Mouse (Mus musculus) testis, adult 2 months (tissue): ENCODE data around the gene Etl4. TPM values are rescaled to one million over a fixed set of nuclear protein-coding genes. Genes with fewer than 3 reads are reported as not detected.

Experiments
- H3K27ac ChIP-seq: fragments of 200-500 bp; 2 replicates; pipeline ENCODE4 v1.5.1; 2012; ENCODE audit warnings: low read depth, low read length; ENCODE audit not compliant: control insufficient read depth, insufficient read depth
- H3K27me3 ChIP-seq: fragments of 200-500 bp; 2 replicates; pipeline ENCODE4 v1.6.1; 2012; ENCODE audit warnings: mild to moderate bottlenecking, low read length, moderate library complexity; ENCODE audit not compliant: control insufficient read depth, insufficient read depth
- H3K36me3 ChIP-seq: fragments of 200-500 bp; 2 replicates; pipeline ENCODE4 v1.6.1; 2012; ENCODE audit warnings: mild to moderate bottlenecking, low read length; ENCODE audit not compliant: control insufficient read depth, insufficient read depth
- H3K4me1 ChIP-seq: fragments of 200-500 bp; 2 replicates; pipeline ENCODE4 v1.6.1; 2012; ENCODE audit warnings: low read length; ENCODE audit not compliant: control insufficient read depth, insufficient read depth
- H3K4me3 ChIP-seq: fragments of 200-500 bp; 2 replicates; pipeline ENCODE4 v1.5.1; 2012; ENCODE audit warnings: low read depth, mild to moderate bottlenecking, low read length, moderate library complexity, mixed read lengths; ENCODE audit not compliant: control insufficient read depth
- CTCF ChIP-seq: fragments of 200-500 bp; IDR thresholded peaks from 2 replicates; pipeline ENCODE4 v1.5.1; 2012; ENCODE audit warnings: low read depth, mild to moderate bottlenecking, inconsistent platforms, low read length, moderate library complexity; ENCODE audit not compliant: control insufficient read depth, insufficient read depth, insufficient replicate concordance
- POLR2A ChIP-seq: fragments of 200-500 bp; IDR thresholded peaks from 2 replicates; pipeline ENCODE4 v1.6.1; 2012; ENCODE audit warnings: low read depth, mild to moderate bottlenecking, inconsistent platforms, low read length, moderate library complexity; ENCODE audit not compliant: control insufficient read depth
- polyA plus RNA-seq: library from polyadenylated mRNA; depleted of rRNA; stranded (reverse); fragments of >200 nt; gene quantifications from 2 replicates; pipeline ENCODE4 v1.2.3, GENCODE M21; 2012

The Etl4 gene
- polyA plus RNA-seq, 1 experiment: 16.3 TPM

DNA sequence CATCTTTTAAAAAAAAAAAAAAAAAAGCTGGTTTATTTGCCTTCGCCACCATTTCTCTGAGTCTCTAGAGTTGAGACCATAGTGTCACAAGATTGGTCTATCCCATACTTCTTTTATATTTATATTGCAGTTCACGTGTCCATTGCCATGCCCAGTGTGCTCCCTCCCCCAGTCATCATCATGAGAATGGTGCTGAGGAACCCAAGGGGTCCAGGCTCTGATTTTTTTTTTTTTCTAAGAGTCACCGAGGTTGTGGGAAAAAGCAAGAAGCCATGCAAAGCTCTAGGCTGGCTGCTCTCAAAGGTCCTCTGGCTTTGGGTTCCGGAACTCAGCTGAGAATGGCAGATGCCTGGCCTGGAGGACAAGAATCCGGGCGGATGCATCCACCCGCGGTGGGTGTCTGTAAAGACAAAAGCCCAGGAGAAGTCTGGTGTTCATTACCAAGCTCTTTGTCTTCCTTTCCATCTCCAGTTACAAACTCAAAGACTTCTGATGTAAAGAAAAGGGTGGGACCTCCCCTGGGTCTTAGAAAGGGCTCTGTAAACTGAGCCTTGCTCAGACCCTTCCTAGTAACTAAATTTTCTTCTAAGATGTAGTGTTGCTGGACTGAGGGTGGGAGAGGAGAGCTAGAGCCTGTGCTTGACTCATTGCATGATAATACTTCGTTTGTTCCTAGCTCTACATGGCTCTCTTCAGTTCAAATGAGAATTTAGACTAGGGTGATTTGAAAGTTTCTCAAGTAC lies 745.2 kb downstream of the Etl4 start:
- no peaks in the 10 kb centered on the region for H3K27me3 ChIP-seq
- TF ChIP-seq CTCF: no peak
- TF ChIP-seq POLR2A: no peak
- H3K4me3 ChIP-seq: no peak overlapping the region
- H3K36me3 ChIP-seq: no peaks in the 10 kb centered on the region
- no peaks in the 10 kb centered on the region for H3K4me1 ChIP-seq
- H3K27ac ChIP-seq: no peak overlapping the region

DNA sequence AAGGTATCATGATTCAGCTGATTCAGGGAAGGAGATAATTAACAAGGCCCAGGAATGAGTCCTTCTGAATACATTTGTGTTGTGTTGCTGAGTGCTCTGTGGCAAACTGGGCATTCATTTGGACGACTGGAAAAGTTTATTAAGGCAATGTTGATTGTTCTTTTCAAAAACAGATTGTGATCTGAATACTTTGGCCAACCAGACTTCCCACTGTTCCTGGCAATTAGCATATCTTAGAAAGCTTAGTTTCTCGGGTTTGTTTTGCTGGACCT lies 745.7 kb downstream of the Etl4 start:
- Histone ChIP-seq H3K36me3 (no peaks in the 10 kb centered on the region), H3K27ac (no peak overlapping the region), H3K4me1 (no peaks in the 10 kb centered on the region), H3K4me3 (no peak overlapping the region), H3K27me3 (no peaks in the 10 kb centered on the region)
- TF ChIP-seq CTCF (no peak), POLR2A (no peak)

DNA sequence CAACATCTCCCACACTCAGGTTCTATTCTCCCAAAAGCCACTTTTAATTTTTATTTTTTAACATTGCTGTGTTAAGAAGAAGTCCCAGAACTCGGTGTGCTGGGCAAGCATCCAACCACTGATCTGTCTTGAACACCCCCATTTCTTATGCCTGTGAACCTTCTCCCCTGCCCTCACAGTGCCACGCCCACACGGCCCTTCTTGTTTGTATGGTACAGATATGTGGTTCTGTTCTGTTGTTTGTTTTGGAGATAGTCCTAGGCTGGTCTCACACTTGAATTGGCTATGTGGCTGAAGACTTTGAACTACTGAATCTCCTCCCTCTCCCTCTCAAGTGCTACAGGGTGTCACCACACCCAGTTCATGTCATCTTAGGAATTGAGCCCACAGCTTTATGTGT lies 748.3 kb downstream of the Etl4 start:
- Histone ChIP-seq H3K4me3 (no peak overlapping the region), H3K36me3 (no peaks in the 10 kb centered on the region), H3K4me1 (no peaks in the 10 kb centered on the region), H3K27me3 (no peaks in the 10 kb centered on the region), H3K27ac (no peak overlapping the region)
- TF ChIP-seq CTCF: no peak

DNA sequence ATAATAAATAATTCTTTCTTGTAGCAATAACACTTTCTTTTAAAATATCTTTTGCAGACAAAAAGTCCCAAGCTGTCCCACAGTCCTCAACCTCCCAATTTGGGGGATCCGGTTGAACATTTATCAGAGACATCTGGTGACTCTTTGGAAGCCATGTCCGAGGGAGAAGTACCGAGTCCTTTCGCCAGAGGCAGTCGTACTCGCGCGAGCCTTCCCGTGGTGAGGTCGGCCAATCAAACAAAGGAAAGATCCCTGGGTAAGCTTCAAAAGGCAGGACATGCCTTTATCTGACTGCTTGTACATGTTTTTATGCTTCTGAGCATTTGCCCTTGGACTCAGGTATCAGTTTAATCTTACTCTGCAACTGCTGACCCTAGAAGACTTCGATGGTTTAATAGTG lies 752.3 kb downstream of the Etl4 start:
- Histone ChIP-seq H3K4me1 (no peaks in the 10 kb centered on the region), H3K27ac (no peak overlapping the region), H3K4me3 (no peak overlapping the region), H3K36me3 (no peaks in the 10 kb centered on the region), H3K27me3 (no peaks in the 10 kb centered on the region)
- TF ChIP-seq CTCF: no peak
- no peak for TF ChIP-seq POLR2A

DNA sequence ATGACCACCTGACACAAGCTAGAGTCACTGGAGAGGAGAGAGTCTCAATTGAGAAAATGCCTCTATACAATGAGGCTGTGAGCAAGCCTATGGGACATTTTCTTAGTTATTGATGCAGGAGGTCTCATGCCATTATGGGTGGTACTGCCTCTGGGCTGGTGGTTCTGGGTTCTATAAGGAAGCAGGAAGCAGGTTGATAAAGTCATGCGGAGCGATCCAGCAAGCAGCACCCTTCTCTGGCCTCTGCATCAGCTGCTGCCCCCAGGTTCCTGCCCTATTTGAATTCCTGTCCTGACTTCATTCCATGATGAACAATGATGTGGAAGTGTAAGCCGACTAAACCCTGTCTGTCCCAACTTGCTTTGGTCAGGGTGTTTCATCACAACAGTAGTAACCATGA lies 753.1 kb downstream of the Etl4 start:
- Histone ChIP-seq H3K36me3 (no peaks in the 10 kb centered on the region), H3K27ac (no peak overlapping the region), H3K4me3 (no peak overlapping the region)

DNA sequence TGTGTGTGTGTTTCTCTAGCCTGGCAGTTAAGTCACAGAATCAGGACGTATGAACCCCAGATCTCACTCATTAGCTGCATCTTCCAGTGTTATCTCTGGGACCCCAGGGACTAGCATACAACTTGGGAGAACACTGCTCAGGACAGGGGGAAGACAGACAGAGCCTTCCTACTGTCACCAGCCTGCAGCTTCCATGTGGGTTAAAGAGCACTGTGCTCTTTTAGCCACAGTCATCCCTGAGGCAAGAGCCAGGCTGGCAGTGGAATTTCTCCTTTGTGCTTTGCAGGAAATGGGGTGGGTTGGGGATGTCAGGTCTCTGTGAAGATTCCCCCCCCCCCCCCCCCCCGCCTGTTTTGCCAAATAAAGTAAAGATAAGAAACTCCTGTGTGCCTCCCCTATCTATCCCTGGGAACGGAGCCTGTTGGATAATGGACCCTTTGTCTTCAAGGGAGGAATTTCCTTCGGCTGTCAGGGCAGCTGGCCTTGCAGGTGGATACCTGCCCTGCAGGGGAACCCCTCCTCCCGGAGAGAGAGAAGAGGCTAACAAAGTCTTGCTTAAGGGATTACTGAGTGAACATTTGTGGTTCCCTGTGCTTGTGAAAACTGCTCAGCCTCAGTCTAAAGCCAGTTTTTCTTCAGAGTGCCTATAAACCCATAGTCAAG lies 755.9 kb downstream of the Etl4 start:
- Histone ChIP-seq H3K27me3 (no peaks in the 10 kb centered on the region), H3K27ac (peak overlapping the region; percentile 36; the same call in 1 of the 2 replicates), H3K4me1 (no peaks in the 10 kb centered on the region), H3K4me3 (no peak overlapping the region), H3K36me3 (no peaks in the 10 kb centered on the region)
- no peak for TF ChIP-seq CTCF

More for the DNA sequence above, 753.1 kb downstream of the Etl4 start:
- TF ChIP-seq POLR2A (no peak), CTCF (no peak)
- Histone ChIP-seq H3K27me3 (no peaks in the 10 kb centered on the region), H3K4me1 (no peaks in the 10 kb centered on the region)

- Histone ChIP-seq H3K27ac (no peak overlapping the region), H3K4me3 (no peak overlapping the region)
- TF ChIP-seq CTCF: peak; percentile 31; the same call in 1 of the 2 replicates
- no peak for TF ChIP-seq POLR2A
Measured at GRCm38 (mm10) chr2:20666051-20666478, 756.5 kb downstream of the Etl4 start.

More at GRCm38 (mm10) chr2:20666051-20666478, 756.5 kb downstream of the Etl4 start:
- Histone ChIP-seq H3K36me3 (no peaks in the 10 kb centered on the region), H3K4me1 (no peaks in the 10 kb centered on the region), H3K27me3 (no peaks in the 10 kb centered on the region)
